In the genomic region with DNA sequence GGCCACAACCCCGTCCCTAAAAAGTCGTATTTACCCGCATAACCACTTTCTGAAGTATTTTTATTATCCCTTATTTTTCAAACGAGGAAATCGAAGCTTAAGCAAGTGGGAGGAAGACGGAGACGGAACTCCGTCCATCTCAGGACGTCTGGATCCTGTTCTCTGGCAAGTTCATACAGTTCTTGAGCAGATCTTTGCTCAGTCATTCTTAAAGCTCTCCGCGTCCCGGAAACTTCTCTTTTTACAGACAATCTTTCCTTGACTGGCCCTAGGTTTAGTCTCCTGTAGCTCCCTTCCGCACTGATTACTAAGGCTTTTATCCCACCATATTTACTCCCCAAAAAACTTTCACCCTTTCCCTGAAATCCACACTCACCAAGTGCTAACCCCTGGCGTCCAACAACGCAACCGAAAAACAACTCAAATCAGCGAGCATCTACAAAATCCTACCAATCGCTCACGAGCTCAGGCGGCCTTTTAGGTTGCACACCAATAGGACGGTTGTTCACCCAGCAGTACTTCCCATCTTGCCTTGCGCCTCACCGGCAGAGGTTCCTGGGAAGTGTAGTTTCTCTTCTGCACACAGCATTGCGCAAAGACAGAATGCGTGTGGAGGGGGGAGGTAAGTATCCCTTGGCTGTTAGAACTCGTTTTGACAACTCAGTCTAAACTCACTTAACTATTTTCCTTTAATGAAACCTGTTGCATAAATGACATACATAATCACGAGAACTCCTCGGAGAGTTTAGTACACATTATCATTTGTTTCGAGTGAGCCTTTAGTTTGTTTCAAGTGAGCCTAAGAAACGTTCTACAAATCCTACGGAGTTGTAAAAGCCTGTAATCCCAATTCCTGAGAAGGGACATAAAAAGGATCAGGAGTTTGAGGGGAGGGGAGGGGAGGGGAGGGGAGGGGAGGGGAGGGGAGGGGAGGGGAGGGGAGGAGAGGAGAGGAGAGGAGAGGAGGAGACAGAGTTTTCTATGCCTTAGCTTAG, we compare ENCODE assay signal across 8 mouse cellular contexts. TPM values are rescaled to one million over a fixed set of nuclear protein-coding genes. Genes with fewer than 3 reads are reported as not detected.
DNase-seq lines count a peak whose midpoint lies in the region; ATAC-seq and TF ChIP-seq lines count a peak whose summit lies in the region.

No protein-coding gene starts in this region.

- TF ChIP-seq EP300 in heart, adult 2 months (IDR thresholded peaks at IDR 0.05; ENCODE audit: insufficient read depth, low read depth, low read length), result peak; percentile 91

- peak overlapping the region; percentile 72 for H3K4me2 ChIP-seq in embryonic facial prominence, embryonic 14.5 days (ENCODE audit: low read depth, low read length)
- peak overlapping the region; percentile 68 for H3K4me2 ChIP-seq in limb, embryonic 13.5 days (replicated peaks)
- H3K4me2 ChIP-seq in midbrain, embryonic 16.5 days (ENCODE audit: low read length), result peak overlapping the region; percentile 66

- no peaks in the 10 kb centered on the region for H3K9me3 ChIP-seq in embryonic facial prominence, embryonic 14.5 days (ENCODE audit: control insufficient read depth, low read length)
- H3K9me3 ChIP-seq in limb, embryonic 13.5 days, result no peaks in the 10 kb centered on the region
- H3K9me3 ChIP-seq in midbrain, embryonic 16.5 days (replicated peaks; ENCODE audit: control insufficient read depth, low read length, poor library complexity, severe bottlenecking), result no peaks in the 10 kb centered on the region

- intact Hi-C loops in heart, adult 2 months (cut with DNase I), result no loop called here

- no peaks in the 10 kb centered on the region for H3K79me2 ChIP-seq in heart, adult 2 months (replicated peaks; ENCODE audit: control insufficient read depth, insufficient read depth, low read length)

- H3K4me1 ChIP-seq in embryonic facial prominence, embryonic 14.5 days (ENCODE audit: control insufficient read depth, insufficient read depth, low read length), result peaks cover 7% of the 10 kb centered on the region
- H3K4me1 ChIP-seq in heart, adult 2 months (ENCODE audit: control insufficient read depth, insufficient read depth, low read length), result peaks cover 2% of the 10 kb centered on the region; the same call in 1 of the 2 replicates
- H3K4me1 ChIP-seq in limb, embryonic 13.5 days, result peaks cover 10% of the 10 kb centered on the region
- peaks cover 6% of the 10 kb centered on the region for H3K4me1 ChIP-seq in midbrain, embryonic 16.5 days (ENCODE audit: control insufficient read depth, insufficient read depth, low read length)

- no peaks in the 10 kb centered on the region for H3K27me3 ChIP-seq in embryonic facial prominence, embryonic 14.5 days (replicated peaks; ENCODE audit: control insufficient read depth, insufficient read depth, low read length)
- H3K27me3 ChIP-seq in heart, adult 2 months (ENCODE audit: control insufficient read depth, insufficient read depth, low read length), result no peaks in the 10 kb centered on the region
- no peaks in the 10 kb centered on the region for H3K27me3 ChIP-seq in limb, embryonic 13.5 days
- H3K27me3 ChIP-seq in midbrain, embryonic 16.5 days (ENCODE audit: control insufficient read depth, insufficient read depth, low read depth, low read length), result no peaks in the 10 kb centered on the region

- H3K4me3 ChIP-seq in embryonic facial prominence, embryonic 14.5 days (ENCODE audit: low read depth, low read length), result peak overlapping the region; percentile 52
- peak overlapping the region; percentile 57 for H3K4me3 ChIP-seq in heart, adult 2 months
- peak overlapping the region; percentile 61 for H3K4me3 ChIP-seq in limb, embryonic 13.5 days
- H3K4me3 ChIP-seq in midbrain, embryonic 16.5 days (ENCODE audit: low read depth, low read length), result peak overlapping the region; percentile 59

- peak; percentile 79 for TF ChIP-seq POLR2A in heart, adult 2 months (IDR thresholded peaks at IDR 0.05; ENCODE audit: insufficient read depth, low read depth, low read length)

- WGBS in embryonic facial prominence, embryonic 14.5 days, result under 1% methylated on average over 31 of the region's 31 CpGs
- WGBS in heart, adult 2 months, result under 1% methylated on average over 31 of the region's 31 CpGs
- WGBS in limb, embryonic 13.5 days, result under 1% methylated on average over 31 of the region's 31 CpGs
- 2% methylated on average over 31 of the region's 31 CpGs for WGBS in midbrain, embryonic 16.5 days

- peak; percentile 99 for ATAC-seq in embryonic facial prominence, embryonic 14.5 days (ENCODE audit: low read depth)
- ATAC-seq in limb, embryonic 13.5 days (ENCODE audit: low FRiP score, low read depth), result peak; percentile 98
- ATAC-seq in midbrain, embryonic 16.5 days, result peak; percentile 99

- peak overlapping the region; percentile 84 for H3K27ac ChIP-seq in embryonic facial prominence, embryonic 14.5 days (replicated peaks; ENCODE audit: low read depth, low read length)
- peak overlapping the region; percentile 64 for H3K27ac ChIP-seq in heart, adult 2 months
- peak overlapping the region; percentile 85 for H3K27ac ChIP-seq in limb, embryonic 13.5 days
- peak overlapping the region; percentile 39 for H3K27ac ChIP-seq in midbrain, embryonic 16.5 days (ENCODE audit: low read length)

- H3K36me3 ChIP-seq in embryonic facial prominence, embryonic 14.5 days (ENCODE audit: control insufficient read depth, insufficient read depth, low read length), result 0 out of 2 replicates have a peak, but pooled peaks cover 5% of the 10 kb centered on the region
- 0 out of 2 replicates have a peak, but pooled peaks cover 1% of the 10 kb centered on the region for H3K36me3 ChIP-seq in heart, adult 2 months (ENCODE audit: control insufficient read depth, insufficient read depth, low read length)
- H3K36me3 ChIP-seq in limb, embryonic 13.5 days, result peaks cover 15% of the 10 kb centered on the region
- H3K36me3 ChIP-seq in midbrain, embryonic 16.5 days (ENCODE audit: control insufficient read depth, insufficient read depth, low read length), result no peaks in the 10 kb centered on the region

- peak; percentile 99 for DNase-seq in 3T3-L1 (ENCODE audit: low read depth, low spot score)
- DNase-seq in adrenal gland, postnatal 4 days (ENCODE audit: low spot score in 2 of 2), result peak; percentile 32 to 62
- DNase-seq in embryonic facial prominence, embryonic 14.5 days (ENCODE audit: low spot score), result peak; percentile 98
- peak; percentile 78 to 90 for DNase-seq in heart, adult 2 months
- peak; percentile 86 to 87 for DNase-seq in kidney, adult 8-10 months
- DNase-seq in spleen, postnatal 10 days (ENCODE audit: low spot score in 2 of 2), result peak; percentile 68 to 88

- H3K9ac ChIP-seq in embryonic facial prominence, embryonic 14.5 days (ENCODE audit: low read depth, low read length), result peak overlapping the region; percentile 67
- peak overlapping the region; percentile 54 for H3K9ac ChIP-seq in heart, adult 2 months (ENCODE audit: low read depth, low read length)
- H3K9ac ChIP-seq in limb, embryonic 13.5 days, result peak overlapping the region; percentile 76
- H3K9ac ChIP-seq in midbrain, embryonic 16.5 days (ENCODE audit: low read depth, low read length), result peak overlapping the region; percentile 45

- TF ChIP-seq CTCF in heart, adult 2 months (IDR thresholded peaks at IDR 0.05), result peak; percentile 44

RNA-seq across cellular contexts. Expression of a gene that starts 6.7 kb away (rescaled TPM):
- 10 to 100 TPM; 80.0 to 84.2 TPM for total RNA-seq in adrenal gland, postnatal 4 days (2021)
- 41.9 and 47.7 TPM in 2 replicates for polyA plus RNA-seq in embryonic facial prominence, embryonic 14.5 days (2014; fragmentation: Nextera tagmentation; extraction: Ambion mirVana)
- total RNA-seq in heart, adult 2 months (2021), result 10 to 100 TPM; 27.6 to 28.8 TPM
- 3.4 and 6.5 TPM in 2 replicates for polyA plus RNA-seq in heart, adult 2 months (2012; rRNA removed)
- polyA plus RNA-seq in limb, embryonic 13.5 days (2015; fragmentation: Nextera tagmentation; extraction: Ambion mirVana), result 50.4 and 52.2 TPM in 2 replicates
- polyA plus RNA-seq in midbrain, embryonic 16.5 days (2015; fragmentation: Nextera tagmentation; extraction: Ambion mirVana), result 32.0 and 37.8 TPM in 2 replicates

RNA-seq across cellular contexts. Expression of a gene that starts 6.9 kb away (rescaled TPM):
- total RNA-seq in adrenal gland, postnatal 4 days (2021), result 10 to 100 TPM; 11.5 to 13.7 TPM
- polyA plus RNA-seq in embryonic facial prominence, embryonic 14.5 days (2014; fragmentation: Nextera tagmentation; extraction: Ambion mirVana), result 17.6 and 22.7 TPM in 2 replicates
- total RNA-seq in heart, adult 2 months (2021), result 1 to 10 TPM; 3.7 to 4.0 TPM
- polyA plus RNA-seq in heart, adult 2 months (2012; rRNA removed), result 2.6 and 6.6 TPM in 2 replicates
- polyA plus RNA-seq in limb, embryonic 13.5 days (2015; fragmentation: Nextera tagmentation; extraction: Ambion mirVana), result 23.8 and 26.1 TPM in 2 replicates
- polyA plus RNA-seq in midbrain, embryonic 16.5 days (2015; fragmentation: Nextera tagmentation; extraction: Ambion mirVana), result 10.5 and 11.3 TPM in 2 replicates

Comparison
In these comparisons a context has a peak if more than half of its experiments do, and no peak if none do; other contexts are left out.
1. Peak in every context shown above with its lines: DNase-seq, ATAC-seq, H3K4me3 ChIP-seq and H3K27ac ChIP-seq.
2. DNase-seq: peak in every context shown above with its lines; median percentile 99 in 3T3-L1; 98 in embryonic facial prominence, embryonic 14.5 days; 86 in kidney, adult 8-10 months; 84 in heart, adult 2 months; 78 in spleen, postnatal 10 days; 47 in adrenal gland, postnatal 4 days.